Mouse (Mus musculus) midbrain, embryonic 16.5 days (tissue): ENCODE measurements around the gene Snrnp27. TPM values are rescaled to one million over a fixed set of nuclear protein-coding genes. Genes with fewer than 3 reads are reported as not detected.

Experiments
- ATAC-seq: fragments of 200-750 bp; cut with Nextera tagmentation; 2 replicates; pipeline ENCODE4 v1.8.0; 2017; ENCODE audit warnings: moderate TSS enrichment
- H3K27ac ChIP-seq: fragments of 300-500 bp; sonication (generic); 2 replicates; pipeline ENCODE4 v1.5.1; 2014; ENCODE audit warnings: mild to moderate bottlenecking, low read length, mixed read lengths
- H3K27me3 ChIP-seq: fragments of 300-500 bp; sonication (generic); 2 replicates; pipeline ENCODE4 v1.6.1; 2014; ENCODE audit warnings: low read depth, low read length, mixed read lengths; ENCODE audit not compliant: control insufficient read depth, insufficient read depth
- H3K36me3 ChIP-seq: fragments of 300-500 bp; sonication (generic); 2 replicates; pipeline ENCODE4 v1.6.1; 2014; ENCODE audit warnings: mild to moderate bottlenecking, low read length, moderate library complexity, mixed read lengths; ENCODE audit not compliant: control insufficient read depth, insufficient read depth
- H3K4me1 ChIP-seq: fragments of 300-500 bp; sonication (generic); 2 replicates; pipeline ENCODE4 v1.6.1; 2014; ENCODE audit warnings: mild to moderate bottlenecking, low read length, mixed read lengths; ENCODE audit not compliant: control insufficient read depth, insufficient read depth
- H3K4me2 ChIP-seq: fragments of 300-500 bp; sonication (generic); 2 replicates; pipeline ENCODE4 v1.6.1; 2014; ENCODE audit warnings: mild to moderate bottlenecking, low read length, mixed read lengths
- H3K4me3 ChIP-seq: fragments of 300-500 bp; sonication (generic); 2 replicates; pipeline ENCODE4 v1.5.1; 2014; ENCODE audit warnings: low read depth, mild to moderate bottlenecking, low read length, moderate library complexity, mixed read lengths
- H3K9ac ChIP-seq: fragments of 300-500 bp; sonication (generic); 2 replicates; pipeline ENCODE4 v1.6.1; 2014; ENCODE audit warnings: low read depth, low read length, mixed read lengths
- H3K9me3 ChIP-seq: fragments of 300-500 bp; sonication (generic); replicated peaks from 2 replicates; pipeline ENCODE4 v1.6.1; 2014; ENCODE audit warnings: mild to moderate bottlenecking, low read length, mixed read lengths; ENCODE audit not compliant: control insufficient read depth, poor library complexity, severe bottlenecking
- WGBS: fragments of 180-500 bp; shearing (Covaris S2); extraction: QIAGEN DNeasy Blood & Tissue Kit; methylation state at CpG from one replicate; pipeline ENCODE4 v1.1.7; 2014; 5-methylcytosine and 5-hydroxymethylcytosine counted together
- polyA plus RNA-seq: library from polyadenylated mRNA; unstranded; fragments of >200 nt; fragmentation: Nextera tagmentation; extraction: Ambion mirVana; gene quantifications from 2 replicates; pipeline ENCODE4 v1.2.1, GENCODE M21; 2015

Gene Snrnp27
- polyA plus RNA-seq = 94.6 and 94.8 TPM in 2 replicates

DNA sequence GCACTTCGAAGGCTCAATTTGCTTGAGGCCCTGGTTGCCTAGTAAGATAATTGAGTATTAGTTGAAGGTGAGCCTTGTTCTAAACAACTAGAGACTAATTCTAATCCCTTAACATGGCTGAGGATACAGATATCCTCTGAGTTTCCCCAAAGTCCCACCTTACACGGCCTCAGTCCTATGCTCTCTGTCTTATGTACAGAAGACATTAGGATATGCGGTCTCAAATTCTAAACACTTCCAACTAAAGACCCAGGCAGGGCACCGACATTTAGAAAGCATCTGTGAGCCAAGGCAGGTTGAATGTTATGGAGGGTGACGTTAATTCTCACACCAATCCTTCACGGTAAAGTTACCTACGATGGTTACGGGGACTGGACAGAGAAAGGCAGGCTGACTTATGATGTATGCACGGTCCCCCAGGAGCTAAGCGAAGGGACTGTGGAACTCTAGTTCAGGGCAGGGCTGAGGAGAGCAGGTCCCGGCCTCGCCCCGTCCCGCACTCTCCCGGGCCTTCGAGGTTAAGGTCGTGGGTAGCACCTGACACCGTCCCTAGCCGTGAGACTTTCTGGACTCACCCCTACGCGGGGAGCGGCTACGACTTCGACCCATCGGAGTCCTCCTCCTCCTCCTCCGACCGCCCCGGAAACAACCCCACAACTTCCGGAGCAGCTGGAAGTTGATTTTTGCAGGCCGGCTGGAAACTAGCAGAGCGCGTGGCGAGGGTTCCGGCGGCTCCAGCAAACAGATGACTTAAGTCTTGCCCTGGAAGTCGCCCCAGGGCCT lies at the start of gene Snrnp27:
Gene Snrnp27 (minus strand): TSS at position 651 of the 783 bp plus-strand sequence.
- 2% methylated on average over 35 of the region's 36 CpGs for WGBS

DNA sequence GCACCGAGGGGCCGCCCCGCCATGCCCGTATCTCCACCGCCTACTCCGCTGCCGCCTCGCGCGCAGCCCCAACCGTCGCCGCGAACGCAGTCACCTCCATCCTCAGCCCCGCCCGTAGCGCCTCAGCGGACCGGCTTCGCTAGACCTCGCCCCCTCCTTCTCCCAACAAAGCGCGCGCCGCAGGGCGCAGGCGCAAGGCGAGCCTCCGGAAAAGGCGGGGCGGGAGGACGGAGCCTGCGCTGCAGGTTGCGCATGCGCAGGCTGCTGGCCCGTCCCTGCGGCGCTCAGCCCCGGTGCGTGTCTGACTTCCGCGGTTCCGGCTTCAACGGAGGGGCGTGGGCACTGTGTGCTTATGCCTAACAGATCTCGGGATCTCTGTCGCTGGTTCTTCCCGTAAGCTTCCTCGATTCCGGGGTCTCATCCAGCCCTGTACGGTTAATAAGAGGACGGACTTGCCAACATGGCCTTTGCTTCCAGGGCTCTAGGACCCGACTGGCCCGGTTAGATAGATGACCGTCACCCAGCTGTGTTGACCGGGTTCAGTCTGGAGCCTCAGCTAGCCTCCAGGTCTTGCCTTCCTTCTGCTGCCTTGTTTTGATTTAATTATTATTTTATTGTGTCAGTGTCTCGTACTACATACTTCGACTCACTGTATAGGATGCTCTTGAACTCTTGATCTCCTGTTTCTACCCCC lies 49.0 kb upstream of the Snrnp27 start, which contains the start of gene Gmcl1:
Gene Gmcl1 (minus strand): TSS at position 201 of the 694 bp plus-strand sequence.
- H3K9me3 ChIP-seq = no peaks in the 10 kb centered on the region
- H3K4me1 ChIP-seq = peaks cover 25% of the 10 kb centered on the region
- peak within 1 kb of the TSS; percentile 91 for H3K27ac ChIP-seq
- no peaks in the 10 kb centered on the region for H3K27me3 ChIP-seq
- H3K9ac ChIP-seq = peak within 1 kb of the TSS; percentile 94
- H3K4me3 ChIP-seq = peak within 1 kb of the TSS; percentile 93
- no peaks in the 10 kb centered on the region for H3K36me3 ChIP-seq
- whole genome bisulfite sequencing = under 1% methylated on average over 51 of the region's 59 CpGs
- H3K4me2 ChIP-seq = peak within 1 kb of the TSS; percentile 68
- ATAC-seq = peak; percentile 94

More for the DNA sequence above, at the start of gene Snrnp27:
- H3K27me3 ChIP-seq = no peaks in the 10 kb centered on the region
- H3K4me1 ChIP-seq = peaks cover 9% of the 10 kb centered on the region
- ATAC-seq = peak; percentile 86
- peak within 1 kb of the TSS; percentile 58 for H3K27ac ChIP-seq
- H3K4me3 ChIP-seq = peak within 1 kb of the TSS; percentile 66
- H3K36me3 ChIP-seq = peaks cover 21% of the 10 kb centered on the region
- H3K4me2 ChIP-seq = peak within 1 kb of the TSS; percentile 54
- H3K9me3 ChIP-seq = no peaks in the 10 kb centered on the region
- H3K9ac ChIP-seq = peak within 1 kb of the TSS; percentile 76

DNA sequence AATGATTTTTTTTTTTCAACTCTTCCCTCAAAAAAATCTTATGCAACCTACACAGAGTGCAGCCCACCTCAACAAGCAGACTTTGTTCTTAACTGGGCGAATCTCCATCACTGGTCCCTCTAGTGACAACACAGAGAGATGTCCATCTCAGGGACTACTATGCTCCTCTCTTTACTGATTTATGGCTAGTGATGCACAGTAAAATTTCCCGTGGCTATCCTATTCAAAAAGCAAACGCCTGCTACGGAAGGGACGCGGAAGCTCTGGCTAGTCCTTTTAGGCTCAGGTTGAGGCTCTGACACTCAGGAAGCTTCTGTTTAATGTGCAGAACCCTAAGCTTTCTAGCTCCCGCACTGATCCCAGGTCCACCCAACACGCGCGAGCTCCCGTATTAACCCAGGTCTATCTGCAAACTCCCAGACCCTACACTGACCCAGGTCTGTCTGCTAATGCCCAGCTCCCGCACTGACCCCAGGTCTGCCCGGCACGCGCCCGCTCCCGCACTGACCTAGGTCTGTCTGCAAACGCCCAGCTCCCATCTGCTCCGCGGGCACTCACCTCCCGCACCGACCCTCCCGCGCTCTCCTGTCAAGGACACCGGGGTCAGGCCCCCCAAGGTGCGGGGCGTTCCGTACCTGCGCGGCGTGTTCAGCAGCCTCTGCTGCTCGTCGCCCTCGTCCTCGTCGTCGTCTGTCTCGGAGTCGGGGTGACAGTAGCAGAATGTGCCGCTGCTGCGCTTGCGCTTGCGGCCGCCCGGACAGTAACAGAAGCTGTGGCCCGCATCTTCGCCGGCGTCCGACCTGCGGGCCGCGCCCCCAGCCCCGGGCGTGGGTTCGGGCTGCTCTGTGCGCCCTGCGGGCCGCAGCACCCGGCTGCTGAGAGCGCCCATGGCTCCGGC lies 48.2 kb upstream of the Snrnp27 start:
- Histone ChIP-seq H3K9ac (peak overlapping the region; percentile 94), H3K4me3 (peak overlapping the region; percentile 93), H3K4me1 (peaks cover 25% of the 10 kb centered on the region), H3K4me2 (peak overlapping the region; percentile 54), H3K9me3 (no peaks in the 10 kb centered on the region), H3K36me3 (no peaks in the 10 kb centered on the region), H3K27ac (peak overlapping the region; percentile 91), H3K27me3 (no peaks in the 10 kb centered on the region)
- WGBS = under 1% methylated on average over 59 of the region's 62 CpGs
- ATAC-seq = peak; percentile 67

DNA sequence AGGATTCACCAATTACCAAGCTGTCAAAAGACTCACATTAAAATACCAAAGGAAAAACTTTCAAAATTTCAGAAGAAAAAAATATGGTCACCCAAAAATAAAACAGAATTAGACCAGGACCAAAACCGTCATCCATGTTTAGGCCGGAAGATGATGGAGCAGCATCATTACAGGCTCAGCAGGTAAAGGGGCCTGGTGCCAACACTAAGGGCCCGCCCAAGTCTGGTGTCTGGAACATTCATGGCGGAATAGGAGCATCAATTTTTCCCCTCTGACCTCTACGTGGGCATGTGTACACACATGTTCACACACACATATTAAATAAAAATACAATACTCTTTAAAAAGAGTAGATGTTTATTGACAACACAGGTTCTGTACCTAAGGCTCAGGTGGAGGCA lies 44.4 kb upstream of the Snrnp27 start:
- Histone ChIP-seq H3K36me3 (0 out of 2 replicates have a peak, but pooled peaks cover 2% of the 10 kb centered on the region), H3K4me3 (no peak overlapping the region), H3K9ac (no peak overlapping the region), H3K4me1 (peaks cover 18% of the 10 kb centered on the region), H3K27me3 (no peaks in the 10 kb centered on the region), H3K27ac (no peak overlapping the region), H3K4me2 (no peak overlapping the region), H3K9me3 (no peaks in the 10 kb centered on the region)
- 95% methylated on average over 5 of the region's 5 CpGs for WGBS
- ATAC-seq = no peak

DNA sequence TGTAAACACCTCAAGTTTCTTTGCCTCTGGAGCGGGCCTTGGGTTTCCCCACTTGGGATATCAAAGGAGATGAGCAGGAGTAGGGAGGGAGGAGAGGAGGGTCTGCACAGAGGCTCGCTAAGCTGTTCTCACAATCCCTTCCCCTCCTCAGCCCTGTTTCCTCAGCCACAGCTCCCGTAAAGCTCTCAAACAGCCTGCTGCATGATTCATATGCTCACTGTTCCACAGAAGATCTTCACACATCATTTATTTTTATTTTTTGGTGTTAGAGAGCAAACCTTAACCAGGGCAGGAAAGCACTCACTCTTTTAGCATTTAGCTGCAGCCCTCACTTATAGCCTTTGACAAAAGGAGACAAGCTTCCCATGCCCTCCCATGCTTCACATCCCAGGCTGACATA lies 37.7 kb upstream of the Snrnp27 start:
- WGBS = 86% methylated on average over 3 of the region's 3 CpGs
- Histone ChIP-seq H3K4me2 (no peak overlapping the region), H3K4me1 (no peaks in the 10 kb centered on the region), H3K27me3 (no peaks in the 10 kb centered on the region), H3K9me3 (no peaks in the 10 kb centered on the region), H3K9ac (no peak overlapping the region), H3K36me3 (peaks cover 9% of the 10 kb centered on the region), H3K27ac (no peak overlapping the region), H3K4me3 (no peak overlapping the region)
- no peak for ATAC-seq

DNA sequence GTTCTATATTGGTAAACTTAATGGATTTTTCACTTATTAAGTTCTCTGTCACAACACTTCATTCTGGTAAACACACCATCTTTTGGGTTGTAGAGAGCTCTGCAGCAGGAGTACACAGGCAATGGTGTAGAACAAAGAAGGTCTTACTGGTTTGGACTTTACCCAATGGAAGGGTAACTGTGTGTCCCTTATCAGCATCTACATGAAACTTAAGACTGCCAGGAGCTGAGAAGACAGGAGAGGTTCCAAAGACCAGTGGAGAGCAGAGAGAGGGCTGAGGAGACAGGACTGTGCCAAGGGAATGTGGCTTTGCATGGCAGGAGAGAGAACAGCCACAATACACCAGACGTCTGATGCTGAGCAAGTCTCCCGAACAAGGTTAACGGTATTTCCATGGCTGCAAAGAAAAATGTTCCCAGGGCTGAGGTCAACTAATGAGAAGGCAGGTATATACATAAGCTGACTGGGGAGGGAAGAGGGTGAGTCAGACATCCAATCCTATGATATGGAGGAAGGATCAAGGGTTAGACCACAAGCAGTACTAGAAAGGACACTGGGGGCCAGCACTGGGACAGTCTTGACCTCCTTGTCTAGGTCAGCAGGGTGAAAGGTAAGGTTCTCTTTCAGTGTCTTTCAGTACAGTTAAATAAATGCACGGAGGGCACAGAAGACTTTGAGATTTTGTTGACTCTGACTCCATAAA lies 23.9 kb upstream of the Snrnp27 start:
- Histone ChIP-seq H3K9ac (no peak overlapping the region), H3K36me3 (peaks cover 42% of the 10 kb centered on the region), H3K9me3 (no peaks in the 10 kb centered on the region), H3K27me3 (no peaks in the 10 kb centered on the region), H3K4me2 (no peak overlapping the region), H3K4me3 (no peak overlapping the region), H3K4me1 (no peaks in the 10 kb centered on the region), H3K27ac (no peak overlapping the region)
- WGBS = 88% methylated on average over 4 of the region's 4 CpGs
- ATAC-seq = no peak

DNA sequence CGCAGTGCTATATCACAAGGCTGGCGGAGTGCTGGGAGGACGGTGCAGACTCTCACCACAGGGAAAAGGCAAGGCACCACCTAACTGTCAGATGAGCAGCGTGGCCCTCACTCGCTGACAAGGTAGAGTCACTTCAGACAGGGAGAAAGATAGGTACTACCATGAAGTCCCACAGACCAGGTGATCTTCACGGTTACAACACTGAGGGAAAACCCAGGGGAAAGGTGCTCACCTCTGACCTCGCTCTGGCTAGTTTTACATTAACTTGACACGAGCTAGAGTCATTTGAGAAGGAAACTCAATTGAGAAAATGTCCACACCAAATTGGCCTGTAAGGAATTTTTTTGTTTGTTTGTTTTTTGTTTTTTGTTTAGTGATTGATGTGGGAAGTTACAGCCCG lies 18.3 kb upstream of the Snrnp27 start:
- peaks cover 63% of the 10 kb centered on the region for H3K36me3 ChIP-seq
- H3K27ac ChIP-seq = no peak overlapping the region
- H3K4me3 ChIP-seq = no peak overlapping the region
- no peak overlapping the region for H3K9ac ChIP-seq
- H3K4me1 ChIP-seq = no peaks in the 10 kb centered on the region
- no peaks in the 10 kb centered on the region for H3K27me3 ChIP-seq
- no peak overlapping the region for H3K4me2 ChIP-seq
- H3K9me3 ChIP-seq = no peaks in the 10 kb centered on the region
- ATAC-seq = no peak
- 91% methylated on average over 9 of the region's 9 CpGs for WGBS

DNA sequence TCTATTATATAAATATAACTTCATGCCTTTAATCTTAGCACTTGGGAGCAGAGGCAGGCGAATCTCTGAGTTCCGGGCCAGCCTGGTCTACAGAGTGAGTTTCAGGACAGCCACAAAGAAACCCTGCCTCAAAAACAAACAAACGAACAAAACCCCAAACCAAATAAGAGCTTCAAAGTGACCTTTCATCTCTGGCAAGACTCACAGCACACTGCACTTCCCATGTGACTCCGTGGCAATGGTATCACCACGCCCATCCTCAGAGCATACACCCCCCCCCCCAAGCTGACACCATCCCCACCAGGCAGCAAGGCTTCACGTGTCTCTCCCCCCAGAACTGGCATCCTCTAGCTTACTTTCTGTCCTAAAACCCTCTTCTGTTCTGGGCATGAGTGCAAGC lies 13.6 kb upstream of the Snrnp27 start:
- no peak for ATAC-seq

More for the DNA sequence above, 13.6 kb upstream of the Snrnp27 start:
- Histone ChIP-seq H3K4me2 (no peak overlapping the region), H3K4me1 (no peaks in the 10 kb centered on the region), H3K27me3 (no peaks in the 10 kb centered on the region), H3K9me3 (no peaks in the 10 kb centered on the region), H3K4me3 (no peak overlapping the region), H3K36me3 (peaks cover 50% of the 10 kb centered on the region), H3K27ac (no peak overlapping the region), H3K9ac (no peak overlapping the region)
- WGBS = 85% methylated on average over 6 of the region's 6 CpGs
